In genomic region chr11:57051666-57052562, GRCm38 (mm10) we compare ENCODE assay signal across 9 mouse cellular contexts. TPM values are rescaled to one million over a fixed set of nuclear protein-coding genes. Genes with fewer than 3 reads are reported as not detected.
DNase-seq lines count a peak whose midpoint lies in the region; ATAC-seq lines count a peak whose summit lies in the region.
"Had no signal": no experiment of that assay in that cellular context is flagged by ENCODE, and none has a peak within 500 bp of the region (broad histone marks: within the 10 kb centered on the region; RNA-seq: fewer than 3 reads in every experiment).

No protein-coding gene starts in this region.

- no peak overlapping the region for H3K4me3 ChIP-seq in heart, embryonic 11.5 days (ENCODE audit: low read depth, low read length)

- WGBS in heart, embryonic 11.5 days (ENCODE audit: insufficient replicate concordance), result 79% methylated on average over 6 of the region's 6 CpGs

- H3K27ac ChIP-seq in heart, embryonic 11.5 days (ENCODE audit: low read depth, low read length), result no peak overlapping the region
- H3K27ac ChIP-seq: macrophage had no signal

- peak; percentile 43 to 54 for DNase-seq in heart, adult 18-20 months
- peak; percentile 53 for DNase-seq in testis, postnatal 10 days (ENCODE audit: low spot score)
- DNase-seq in testis, postnatal 14 days (ENCODE audit: low spot score), result no peak
- DNase-seq in heart, postnatal 25 days (ENCODE audit: low spot score), result peak; percentile 33
- no peak for DNase-seq in yolk sac, embryonic 10.5 days (ENCODE audit: low spot score)
- DNase-seq in spleen, postnatal 4 days (ENCODE audit: low spot score in 2 of 2), result no peak
- no peak for DNase-seq in layer of hippocampus, adult 9-10 months (ENCODE audit: low spot score)

- no peak for ATAC-seq in heart, embryonic 11.5 days (replicated peaks; ENCODE audit: insufficient number of reproducible peaks, low FRiP score, low TSS enrichment)

- H3K4me2 ChIP-seq in heart, embryonic 11.5 days, result no peak overlapping the region

- H3K4me1 ChIP-seq in heart, embryonic 11.5 days (ENCODE audit: control insufficient read depth, insufficient read depth, low read length), result no peaks in the 10 kb centered on the region

- H3K9me3 ChIP-seq in heart, embryonic 11.5 days (replicated peaks; ENCODE audit: control insufficient read depth, low read length), result no peaks in the 10 kb centered on the region

- no peaks in the 10 kb centered on the region for H3K27me3 ChIP-seq in heart, embryonic 11.5 days (ENCODE audit: control insufficient read depth, insufficient read depth, low read length)

- intact Hi-C loops in heart, postnatal 25 days (cut with DNase I), result no loop called here

- no peaks in the 10 kb centered on the region for H3K36me3 ChIP-seq in heart, embryonic 11.5 days (ENCODE audit: control insufficient read depth, insufficient read depth, low read length)

- no peak overlapping the region for H3K9ac ChIP-seq in heart, embryonic 11.5 days (ENCODE audit: low read depth, low read length)

RNA-seq across cellular contexts. Expression of gene Gria1, which starts 40.7 kb away (rescaled TPM):
- total RNA-seq in heart, adult 18-20 months (2021), result under 1 TPM; 0.15 to 0.49 TPM
- 1.1 and 1.4 TPM in 2 replicates for polyA plus RNA-seq in heart, embryonic 11.5 days (2014; fragmentation: Nextera tagmentation; extraction: Ambion mirVana)
- under 1 TPM; 0.47 to 0.95 TPM for total RNA-seq in heart, postnatal 25 days (2021)
- polyA plus RNA-seq: macrophage had no signal

Comparison
In these comparisons a context has a peak if more than half of its experiments do, and no peak if none do; other contexts are left out.
1. DNase-seq: peak in heart, adult 18-20 months (2 of 2), testis, postnatal 10 days (single experiment) and heart, postnatal 25 days (single experiment); none in testis, postnatal 14 days (single experiment), yolk sac, embryonic 10.5 days (single experiment), spleen, postnatal 4 days (0 of 2) and layer of hippocampus, adult 9-10 months (single experiment).